Mouse (Mus musculus) MEL (cell line): ENCODE results near the gene Nudt3. TPM values are rescaled to one million over a fixed set of nuclear protein-coding genes. Genes with fewer than 3 reads are reported as not detected.

Experiments used
- DNase-seq: peaks from one replicate; pipeline ENCODE4 v3.0.0; 2011; ENCODE audit warnings: low read depth, low spot score
- H3K27ac ChIP-seq: 2 replicates; pipeline ENCODE4 v1.5.1; 2012; ENCODE audit warnings: low read depth, mild to moderate bottlenecking, control low read depth, low read length, moderate library complexity; ENCODE audit not compliant: control insufficient read depth
- H3K27me3 ChIP-seq, 2 experiments: fragments of 150-350 bp in 1 of 2; sonication (generic) in 1 of 2; 2 replicates each; pipeline ENCODE4 v1.6.1; 2012; ENCODE audit warnings: low read length in 2 of 2, mild to moderate bottlenecking in 2 of 2, improper control_type of control experiment in 1 of 2, moderate library complexity in 1 of 2; ENCODE audit not compliant: insufficient read depth in 2 of 2, control insufficient read depth in 1 of 2
- H3K36me3 ChIP-seq, 2 experiments: 2 replicates each; pipeline ENCODE4 v1.6.1; 2012 to 2014; ENCODE audit warnings: low read length in 2 of 2, improper control_type of control experiment in 1 of 2, inconsistent platforms in 1 of 2, mild to moderate bottlenecking in 1 of 2; ENCODE audit not compliant: insufficient read depth in 2 of 2, control insufficient read depth in 1 of 2
- H3K4me1 ChIP-seq, 2 experiments: fragments of 150-350 bp in 1 of 2; sonication (generic) in 1 of 2; 2 replicates each; pipeline ENCODE4 v1.6.1; 2012; ENCODE audit warnings: low read length in 2 of 2, improper control_type of control experiment in 1 of 2, mild to moderate bottlenecking in 1 of 2; ENCODE audit not compliant: insufficient read depth in 2 of 2, control insufficient read depth in 1 of 2
- H3K4me3 ChIP-seq, 2 experiments: fragments of 150-350 bp in 1 of 2; sonication (generic) in 1 of 2; 2 replicates each; pipeline ENCODE4 v1.5.1; 2012; ENCODE audit warnings: low read depth in 2 of 2, low read length in 2 of 2, mild to moderate bottlenecking in 2 of 2, moderate library complexity in 2 of 2, control low read depth in 1 of 2, improper control_type of control experiment in 1 of 2; ENCODE audit not compliant: control insufficient read depth in 1 of 2, insufficient read depth in 1 of 2
- H3K79me2 ChIP-seq: 2 replicates; pipeline ENCODE4 v1.6.1; 2012; ENCODE audit warnings: mild to moderate bottlenecking, low read length, moderate library complexity; ENCODE audit not compliant: control insufficient read depth, poor library complexity, insufficient read depth
- H3K9ac ChIP-seq: 2 replicates; pipeline ENCODE4 v1.6.1; 2012; ENCODE audit warnings: low read depth, mild to moderate bottlenecking, control low read depth, low read length, moderate library complexity; ENCODE audit not compliant: control insufficient read depth, poor library complexity, severe bottlenecking
- H3K9me3 ChIP-seq: fragments of 150-350 bp; sonication (generic); replicated peaks from 2 replicates; pipeline ENCODE4 v1.6.1; 2012; ENCODE audit warnings: mild to moderate bottlenecking, low read length, improper control_type of control experiment, moderate library complexity; ENCODE audit not compliant: insufficient read depth
- CTCF ChIP-seq, 3 experiments: IDR thresholded peaks in 2 of 3; conservative IDR thresholded peaks in 1 of 3; 2 replicates each; pipeline ENCODE4 v1.5.1; 2011 to 2012; ENCODE audit warnings: low read length in 3 of 3, low read depth in 2 of 3, mild to moderate bottlenecking in 2 of 3, improper control_type of control experiment in 1 of 3, inconsistent platforms in 1 of 3, mixed read lengths in 1 of 3, moderate library complexity in 1 of 3; ENCODE audit not compliant: control insufficient read depth in 1 of 3, insufficient read depth in 1 of 3, poor library complexity in 1 of 3, severe bottlenecking in 1 of 3
- E2F4 ChIP-seq: IDR thresholded peaks from 2 replicates; pipeline ENCODE4 v1.6.1; 2011; ENCODE audit warnings: low read depth, low read length, improper control_type of control experiment, borderline replicate concordance
- ELF1 ChIP-seq: IDR thresholded peaks from 2 replicates; pipeline ENCODE4 v1.6.1; 2014; ENCODE audit warnings: low read depth, mild to moderate bottlenecking, inconsistent platforms, low read length, improper control_type of control experiment, moderate library complexity
- JUND ChIP-seq: IDR thresholded peaks from 2 replicates; pipeline ENCODE4 v1.6.1; 2011; ENCODE audit warnings: low read depth, mild to moderate bottlenecking, improper control_type of control experiment, low read length
- POLR2AphosphoS2 ChIP-seq: IDR thresholded peaks from 2 replicates; pipeline ENCODE4 v1.6.1; 2011; ENCODE audit warnings: low read length, improper control_type of control experiment
- RAD21 ChIP-seq: IDR thresholded peaks from 2 replicates; pipeline ENCODE4 v1.6.1; 2011; ENCODE audit warnings: mild to moderate bottlenecking, low read depth, low read length, improper control_type of control experiment
- RCOR1 ChIP-seq: IDR thresholded peaks from 2 replicates; pipeline ENCODE4 v1.6.1; 2012; ENCODE audit warnings: low read depth, mild to moderate bottlenecking, inconsistent platforms, low read length, improper control_type of control experiment
- SIN3A ChIP-seq: IDR thresholded peaks from 2 replicates; pipeline ENCODE4 v1.6.1; 2012; ENCODE audit warnings: low read length, improper control_type of control experiment, inconsistent platforms
- SMC3 ChIP-seq: IDR thresholded peaks from 2 replicates; pipeline ENCODE4 v1.6.1; 2011; ENCODE audit warnings: low read depth, low read length, improper control_type of control experiment
- TAL1 ChIP-seq: IDR thresholded peaks from 2 replicates; pipeline ENCODE4 v1.6.1; 2012; ENCODE audit warnings: mild to moderate bottlenecking, inconsistent platforms, low read length, moderate library complexity, mixed read lengths
- TCF12 ChIP-seq: IDR thresholded peaks from 2 replicates; pipeline ENCODE4 v1.6.1; 2014; ENCODE audit warnings: low read depth, mild to moderate bottlenecking, inconsistent platforms, low read length, improper control_type of control experiment, moderate library complexity
- UBTF ChIP-seq: IDR thresholded peaks from 2 replicates; pipeline ENCODE4 v1.6.1; 2012; ENCODE audit warnings: low read depth, mild to moderate bottlenecking, inconsistent platforms, low read length, improper control_type of control experiment, moderate library complexity, borderline replicate concordance; ENCODE audit not compliant: insufficient read depth
- polyA plus RNA-seq, 2 experiments: library from polyadenylated mRNA; stranded (reverse) in 1 of 2; unstranded in 1 of 2; fragments of >175 nt in 1 of 2; fragments of >200 nt in 1 of 2; gene quantifications; 2 replicates each; pipeline versions ENCODE4 v1.2.1 to v1.2.4; 2012; ENCODE audit warnings: low replicate concordance in 2 of 2, low read depth in 1 of 2; ENCODE audit not compliant: insufficient read length in 2 of 2, insufficient read depth in 1 of 2, missing spikeins in 1 of 2
- total RNA-seq: library from RNA; depleted of rRNA; stranded (reverse); fragments of 300-350 nt; gene quantifications from 2 replicates; pipeline ENCODE4 v1.2.3, GENCODE M21; 2012

Nudt3 gene
- total and polyA plus RNA-seq, 3 experiments = 96.5 to 258 (median 97.0) TPM

DNA sequence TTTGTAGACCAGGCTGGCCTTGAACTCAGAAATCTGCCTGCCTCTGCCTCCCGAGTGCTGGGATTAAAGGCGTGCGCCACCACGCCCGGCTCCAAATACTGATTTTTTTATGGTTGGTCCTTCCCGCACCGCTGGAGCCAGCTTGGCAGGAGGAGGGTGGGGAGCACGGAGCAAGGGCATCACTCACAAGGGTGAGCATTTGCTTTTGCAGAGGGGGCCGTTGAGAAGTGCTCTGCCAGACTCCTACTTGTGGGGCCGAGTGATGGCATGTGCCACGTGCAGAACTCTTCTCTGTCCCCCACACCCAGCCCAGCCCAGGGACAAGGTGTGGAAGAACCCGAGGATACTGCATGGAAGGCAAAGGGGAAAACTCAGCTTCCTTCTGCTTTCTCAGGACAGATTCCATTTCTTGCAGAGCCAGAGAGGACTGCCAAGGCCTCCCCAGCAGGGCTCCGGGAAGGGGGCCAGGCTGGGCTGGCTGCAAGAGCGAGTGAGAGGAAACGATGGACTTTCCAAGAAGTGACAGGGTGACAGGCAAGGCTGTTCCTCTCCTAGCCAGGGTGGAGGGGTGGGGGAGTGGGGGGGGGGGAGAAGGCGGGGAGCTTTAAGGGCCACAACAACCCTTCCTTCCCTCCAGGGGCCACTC is 48.7 kb downstream of the Nudt3 start:
- H3K9ac ChIP-seq = no peak overlapping the region
- H3K9me3 ChIP-seq = no peaks in the 10 kb centered on the region
- no peak overlapping the region for H3K4me3 ChIP-seq
- TF ChIP-seq TCF12 = no peak
- TF ChIP-seq POLR2AphosphoS2 = no peak
- TF ChIP-seq ELF1 = no peak
- no peak for TF ChIP-seq E2F4
- TF ChIP-seq RAD21 = no peak
- TF ChIP-seq CTCF (IDR thresholded peaks at IDR 0.05 in 2 of 3, conservative IDR thresholded peaks at IDR 0.05 in 1 of 3; ENCODE audit: control insufficient read depth in 1 of 3, insufficient read depth in 1 of 3, low read depth in 2 of 3, low read length in 3 of 3, poor library complexity in 1 of 3, severe bottlenecking in 1 of 3) = no peak
- TF ChIP-seq RCOR1 = no peak
- no peak for TF ChIP-seq UBTF
- H3K4me1 ChIP-seq = no peaks in the 10 kb centered on the region
- H3K27ac ChIP-seq = no peak overlapping the region
- H3K79me2 ChIP-seq = no peaks in the 10 kb centered on the region
- H3K27me3 ChIP-seq = no peaks in the 10 kb centered on the region
- H3K36me3 ChIP-seq = no peaks in the 10 kb centered on the region
- DNase-seq = no peak

- Histone ChIP-seq H3K27ac (no peak overlapping the region), H3K36me3 (no peaks in the 10 kb centered on the region)
Observed at GRCm38 (mm10) chr17:27573772-27574320, 49.4 kb downstream of the Nudt3 start.

DNA sequence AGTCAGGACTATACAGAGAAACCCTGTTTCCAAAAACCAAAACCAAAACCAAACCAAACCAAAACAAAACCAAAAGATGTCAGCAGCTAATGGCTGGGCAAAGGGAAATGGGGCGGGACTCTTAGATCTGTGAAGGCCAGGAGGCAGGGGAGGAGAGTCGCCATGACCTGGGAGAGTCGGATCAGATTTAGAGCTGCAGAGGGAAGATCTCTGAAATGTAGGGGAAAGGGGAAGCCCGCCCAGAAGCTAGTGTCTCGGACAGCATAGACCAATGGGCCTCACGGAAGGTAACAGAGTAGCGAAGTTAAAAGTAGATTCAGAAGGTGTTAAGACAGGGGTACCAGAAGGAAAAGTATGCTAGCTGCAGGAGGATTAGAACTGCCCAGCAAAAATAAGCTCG is 52.0 kb downstream of the Nudt3 start:
- Histone ChIP-seq H3K27me3 (no peaks in the 10 kb centered on the region), H3K27ac (no peak overlapping the region), H3K36me3 (peaks cover 0 to 1% of the 10 kb centered on the region in 2 experiments; a peak in 1 of 4 replicates), H3K4me3 (no peak overlapping the region), H3K9me3 (no peaks in the 10 kb centered on the region), H3K4me1 (peaks cover 0 to 1% of the 10 kb centered on the region in 2 experiments; a peak in 3 of 4 replicates), H3K79me2 (no peaks in the 10 kb centered on the region), H3K9ac (no peak overlapping the region)
- TF ChIP-seq ELF1 (no peak), RCOR1 (no peak), RAD21 (no peak), POLR2AphosphoS2 (no peak), UBTF (no peak), JUND (no peak), SIN3A (no peak)
- no peak for DNase-seq

More at GRCm38 (mm10) chr17:27573772-27574320, 49.4 kb downstream of the Nudt3 start:
- DNase-seq = no peak
- Histone ChIP-seq H3K79me2 (no peaks in the 10 kb centered on the region), H3K27me3 (no peaks in the 10 kb centered on the region), H3K4me3 (no peak overlapping the region), H3K4me1 (no peaks in the 10 kb centered on the region), H3K9ac (no peak overlapping the region), H3K9me3 (no peaks in the 10 kb centered on the region)
- TF ChIP-seq TAL1 = peak; percentile 37
- no peak for TF ChIP-seq SMC3
